Mouse (Mus musculus) MEL (cell line): Measurements from ENCODE around the gene Igfn1. TPM values are rescaled to one million over a fixed set of nuclear protein-coding genes. Genes with fewer than 3 reads are reported as not detected.

Experiments
- DNase-seq: peaks from one replicate; pipeline ENCODE4 v3.0.0; 2011; ENCODE audit warnings: low read depth, low spot score
- H3K27ac ChIP-seq: 2 replicates; pipeline ENCODE4 v1.5.1; 2012; ENCODE audit warnings: low read depth, mild to moderate bottlenecking, control low read depth, low read length, moderate library complexity; ENCODE audit not compliant: control insufficient read depth
- H3K27me3 ChIP-seq, 2 experiments: fragments of 150-350 bp in 1 of 2; sonication (generic) in 1 of 2; 2 replicates each; pipeline ENCODE4 v1.6.1; 2012; ENCODE audit warnings: low read length in 2 of 2, mild to moderate bottlenecking in 2 of 2, improper control_type of control experiment in 1 of 2, moderate library complexity in 1 of 2; ENCODE audit not compliant: insufficient read depth in 2 of 2, control insufficient read depth in 1 of 2
- H3K36me3 ChIP-seq, 2 experiments: 2 replicates each; pipeline ENCODE4 v1.6.1; 2012 to 2014; ENCODE audit warnings: low read length in 2 of 2, improper control_type of control experiment in 1 of 2, inconsistent platforms in 1 of 2, mild to moderate bottlenecking in 1 of 2; ENCODE audit not compliant: insufficient read depth in 2 of 2, control insufficient read depth in 1 of 2
- H3K4me1 ChIP-seq, 2 experiments: fragments of 150-350 bp in 1 of 2; sonication (generic) in 1 of 2; 2 replicates each; pipeline ENCODE4 v1.6.1; 2012; ENCODE audit warnings: low read length in 2 of 2, improper control_type of control experiment in 1 of 2, mild to moderate bottlenecking in 1 of 2; ENCODE audit not compliant: insufficient read depth in 2 of 2, control insufficient read depth in 1 of 2
- H3K4me3 ChIP-seq, 2 experiments: fragments of 150-350 bp in 1 of 2; sonication (generic) in 1 of 2; 2 replicates each; pipeline ENCODE4 v1.5.1; 2012; ENCODE audit warnings: low read depth in 2 of 2, low read length in 2 of 2, mild to moderate bottlenecking in 2 of 2, moderate library complexity in 2 of 2, control low read depth in 1 of 2, improper control_type of control experiment in 1 of 2; ENCODE audit not compliant: control insufficient read depth in 1 of 2, insufficient read depth in 1 of 2
- H3K79me2 ChIP-seq: 2 replicates; pipeline ENCODE4 v1.6.1; 2012; ENCODE audit warnings: mild to moderate bottlenecking, low read length, moderate library complexity; ENCODE audit not compliant: control insufficient read depth, poor library complexity, insufficient read depth
- H3K9ac ChIP-seq: 2 replicates; pipeline ENCODE4 v1.6.1; 2012; ENCODE audit warnings: low read depth, mild to moderate bottlenecking, control low read depth, low read length, moderate library complexity; ENCODE audit not compliant: control insufficient read depth, poor library complexity, severe bottlenecking
- H3K9me3 ChIP-seq: fragments of 150-350 bp; sonication (generic); replicated peaks from 2 replicates; pipeline ENCODE4 v1.6.1; 2012; ENCODE audit warnings: mild to moderate bottlenecking, low read length, improper control_type of control experiment, moderate library complexity; ENCODE audit not compliant: insufficient read depth
- CHD2 ChIP-seq: IDR thresholded peaks from 2 replicates; pipeline ENCODE4 v1.6.1; 2011; ENCODE audit warnings: low read length, improper control_type of control experiment
- CTCF ChIP-seq, 3 experiments: IDR thresholded peaks in 2 of 3; conservative IDR thresholded peaks in 1 of 3; 2 replicates each; pipeline ENCODE4 v1.5.1; 2011 to 2012; ENCODE audit warnings: low read length in 3 of 3, low read depth in 2 of 3, mild to moderate bottlenecking in 2 of 3, improper control_type of control experiment in 1 of 3, inconsistent platforms in 1 of 3, mixed read lengths in 1 of 3, moderate library complexity in 1 of 3; ENCODE audit not compliant: control insufficient read depth in 1 of 3, insufficient read depth in 1 of 3, poor library complexity in 1 of 3, severe bottlenecking in 1 of 3
- EP300 ChIP-seq, 2 experiments: IDR thresholded peaks; 2 replicates each; pipeline ENCODE4 v1.6.1; 2011; ENCODE audit warnings: improper control_type of control experiment in 2 of 2, low read length in 2 of 2, low read depth in 1 of 2, mild to moderate bottlenecking in 1 of 2
- ETS1 ChIP-seq: IDR thresholded peaks from 2 replicates; pipeline ENCODE4 v1.6.1; 2012; ENCODE audit warnings: low read depth, mild to moderate bottlenecking, inconsistent platforms, low read length, improper control_type of control experiment, moderate library complexity
- GABPA ChIP-seq: IDR thresholded peaks from 2 replicates; pipeline ENCODE4 v1.6.1; 2012; ENCODE audit warnings: low read depth, mild to moderate bottlenecking, inconsistent platforms, low read length, improper control_type of control experiment, moderate library complexity
- GATA1 ChIP-seq: IDR thresholded peaks from 2 replicates; pipeline ENCODE4 v1.6.1; 2011; ENCODE audit warnings: low read depth, low read length, improper control_type of control experiment
- HCFC1 ChIP-seq: IDR thresholded peaks from 2 replicates; pipeline ENCODE4 v1.6.1; 2012; ENCODE audit warnings: low read depth, mild to moderate bottlenecking, inconsistent platforms, low read length, improper control_type of control experiment, moderate library complexity
- JUND ChIP-seq: IDR thresholded peaks from 2 replicates; pipeline ENCODE4 v1.6.1; 2011; ENCODE audit warnings: low read depth, mild to moderate bottlenecking, improper control_type of control experiment, low read length
- MAFK ChIP-seq: IDR thresholded peaks from 2 replicates; pipeline ENCODE4 v1.6.1; 2011; ENCODE audit warnings: low read depth, mild to moderate bottlenecking, low read length, improper control_type of control experiment, borderline replicate concordance
- MAX ChIP-seq: IDR thresholded peaks from 2 replicates; pipeline ENCODE4 v1.6.1; 2011; ENCODE audit warnings: low read length, improper control_type of control experiment
- MYB ChIP-seq: IDR thresholded peaks from 2 replicates; pipeline ENCODE4 v1.6.1; 2011; ENCODE audit warnings: mild to moderate bottlenecking, low read depth, low read length, improper control_type of control experiment
- MYC ChIP-seq: IDR thresholded peaks from 2 replicates; pipeline ENCODE4 v1.6.1; 2011; ENCODE audit warnings: low read depth, mild to moderate bottlenecking, low read length, improper control_type of control experiment, moderate library complexity
- NELFE ChIP-seq: IDR thresholded peaks from 2 replicates; pipeline ENCODE4 v1.6.1; 2011; ENCODE audit warnings: low read depth, low read length, improper control_type of control experiment
- NRF1 ChIP-seq: IDR thresholded peaks from 2 replicates; pipeline ENCODE4 v1.6.1; 2014; ENCODE audit warnings: low read depth, mild to moderate bottlenecking, inconsistent platforms, low read length, improper control_type of control experiment, moderate library complexity; ENCODE audit not compliant: poor library complexity, insufficient read depth, severe bottlenecking
- POLR2A ChIP-seq, 2 experiments: IDR thresholded peaks; 2 replicates each; pipeline ENCODE4 v1.6.1; 2011 to 2012; ENCODE audit warnings: low read length in 2 of 2, mild to moderate bottlenecking in 2 of 2, control low read depth in 1 of 2, improper control_type of control experiment in 1 of 2, low read depth in 1 of 2, moderate library complexity in 1 of 2; ENCODE audit not compliant: control insufficient read depth in 1 of 2, insufficient read depth in 1 of 2, poor library complexity in 1 of 2
- POLR2AphosphoS5 ChIP-seq: IDR thresholded peaks from 2 replicates; pipeline ENCODE4 v1.6.1; 2012; ENCODE audit warnings: low read depth, borderline replicate concordance, mild to moderate bottlenecking, inconsistent platforms, low read length, moderate library complexity, mixed read lengths
- RAD21 ChIP-seq: IDR thresholded peaks from 2 replicates; pipeline ENCODE4 v1.6.1; 2011; ENCODE audit warnings: mild to moderate bottlenecking, low read depth, low read length, improper control_type of control experiment
- SIN3A ChIP-seq: IDR thresholded peaks from 2 replicates; pipeline ENCODE4 v1.6.1; 2012; ENCODE audit warnings: low read length, improper control_type of control experiment, inconsistent platforms
- TAL1 ChIP-seq: IDR thresholded peaks from 2 replicates; pipeline ENCODE4 v1.6.1; 2012; ENCODE audit warnings: mild to moderate bottlenecking, inconsistent platforms, low read length, moderate library complexity, mixed read lengths
- TCF12 ChIP-seq: IDR thresholded peaks from 2 replicates; pipeline ENCODE4 v1.6.1; 2014; ENCODE audit warnings: low read depth, mild to moderate bottlenecking, inconsistent platforms, low read length, improper control_type of control experiment, moderate library complexity
- UBTF ChIP-seq: IDR thresholded peaks from 2 replicates; pipeline ENCODE4 v1.6.1; 2012; ENCODE audit warnings: low read depth, mild to moderate bottlenecking, inconsistent platforms, low read length, improper control_type of control experiment, moderate library complexity, borderline replicate concordance; ENCODE audit not compliant: insufficient read depth
- ZC3H11A ChIP-seq: IDR thresholded peaks from 2 replicates; pipeline ENCODE4 v1.6.1; 2012; ENCODE audit warnings: low read depth, mild to moderate bottlenecking, inconsistent platforms, low read length, improper control_type of control experiment
- ZKSCAN1 ChIP-seq: IDR thresholded peaks from 2 replicates; pipeline ENCODE4 v1.6.1; 2012; ENCODE audit warnings: low read depth, mild to moderate bottlenecking, inconsistent platforms, low read length, improper control_type of control experiment, moderate library complexity
- polyA plus RNA-seq, 2 experiments: library from polyadenylated mRNA; stranded (reverse) in 1 of 2; unstranded in 1 of 2; fragments of >175 nt in 1 of 2; fragments of >200 nt in 1 of 2; gene quantifications; 2 replicates each; pipeline versions ENCODE4 v1.2.1 to v1.2.4; 2012; ENCODE audit warnings: low replicate concordance in 2 of 2, low read depth in 1 of 2; ENCODE audit not compliant: insufficient read length in 2 of 2, insufficient read depth in 1 of 2, missing spikeins in 1 of 2
- total RNA-seq: library from RNA; depleted of rRNA; stranded (reverse); fragments of 300-350 nt; gene quantifications from 2 replicates; pipeline ENCODE4 v1.2.3, GENCODE M21; 2012

Igfn1 gene
- total and polyA plus RNA-seq, 3 experiments = 0.14 to 0.15 TPM; not detected in 1

DNA sequence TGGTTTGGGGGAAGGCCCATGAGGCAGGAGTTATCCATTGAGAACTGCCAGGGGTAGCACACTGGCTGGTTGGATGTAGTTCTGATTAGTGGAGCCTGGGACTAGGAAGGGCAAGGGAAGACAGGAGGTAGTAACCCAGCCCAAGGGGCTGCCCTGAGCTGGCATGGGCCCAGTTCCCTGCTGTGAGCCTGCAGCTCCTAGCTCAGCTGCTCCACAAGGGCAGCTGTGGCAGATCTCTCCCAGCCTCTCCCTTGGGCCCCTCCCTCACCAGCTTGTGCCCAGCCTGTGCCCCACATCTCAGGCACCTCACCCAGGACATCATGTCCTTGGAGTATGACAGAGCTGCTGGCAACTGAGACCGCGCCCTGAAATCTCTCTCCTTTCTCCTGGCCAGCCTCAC is 62.4 kb downstream of the Igfn1 start:
- DNase-seq = no peak
- no peaks in the 10 kb centered on the region for H3K79me2 ChIP-seq
- no peak overlapping the region for H3K27ac ChIP-seq
- no peaks in the 10 kb centered on the region for H3K9me3 ChIP-seq
- H3K9ac ChIP-seq = no peak overlapping the region
- no peaks in the 10 kb centered on the region; a peak in 1 of 4 replicates for H3K27me3 ChIP-seq
- H3K4me1 ChIP-seq = peaks cover 0 to 32% of the 10 kb centered on the region in 2 experiments; a peak in 2 of 4 replicates
- H3K36me3 ChIP-seq = peaks cover 0 to 13% of the 10 kb centered on the region in 2 experiments; a peak in 2 of 4 replicates
- H3K4me3 ChIP-seq = no peak overlapping the region
- TF ChIP-seq UBTF (no peak), EP300 (IDR thresholded peaks at IDR 0.05; ENCODE audit: low read depth in 1 of 2, low read length in 2 of 2) (no peak)

DNA sequence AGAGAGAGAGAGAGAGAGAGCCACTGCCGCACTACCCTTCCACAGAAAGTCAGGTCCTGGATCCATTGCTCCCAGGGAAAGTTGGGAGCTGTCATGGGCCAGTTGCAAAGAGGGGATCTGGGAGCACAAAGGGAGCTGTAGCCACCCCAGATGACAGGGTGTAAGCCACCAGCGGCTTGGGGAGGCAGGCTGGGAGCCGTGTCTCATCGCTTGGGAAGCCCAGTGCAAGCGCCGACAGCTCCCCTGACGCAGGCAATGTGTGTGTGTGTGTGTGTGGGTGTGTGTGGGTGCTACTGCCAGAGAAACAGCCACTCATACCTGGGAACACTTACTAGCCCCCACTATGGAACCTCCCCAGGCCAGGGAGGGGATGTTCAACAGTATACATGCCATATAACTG is 64.0 kb downstream of the Igfn1 start:
- H3K79me2 ChIP-seq = no peaks in the 10 kb centered on the region
- no peaks in the 10 kb centered on the region; a peak in 1 of 4 replicates for H3K27me3 ChIP-seq
- DNase-seq = peak; percentile 36
- H3K9ac ChIP-seq = no peak overlapping the region
- H3K4me1 ChIP-seq = peaks cover 0 to 32% of the 10 kb centered on the region in 2 experiments; a peak in 2 of 4 replicates
- H3K36me3 ChIP-seq = peaks cover 0 to 13% of the 10 kb centered on the region in 2 experiments; a peak in 2 of 4 replicates
- H3K27ac ChIP-seq = no peak overlapping the region
- TF ChIP-seq HCFC1 (no peak), MYC (no peak), RAD21 (no peak), POLR2A (IDR thresholded peaks at IDR 0.05; ENCODE audit: control insufficient read depth in 1 of 2, insufficient read depth in 1 of 2, low read depth in 1 of 2, low read length in 2 of 2, poor library complexity in 1 of 2) (no peak), EP300 (IDR thresholded peaks at IDR 0.05; ENCODE audit: low read depth in 1 of 2, low read length in 2 of 2) (no peak), TAL1 (no peak), GATA1 (no peak), NRF1 (no peak)
- no peaks in the 10 kb centered on the region for H3K9me3 ChIP-seq
- H3K4me3 ChIP-seq = no peak overlapping the region

DNA sequence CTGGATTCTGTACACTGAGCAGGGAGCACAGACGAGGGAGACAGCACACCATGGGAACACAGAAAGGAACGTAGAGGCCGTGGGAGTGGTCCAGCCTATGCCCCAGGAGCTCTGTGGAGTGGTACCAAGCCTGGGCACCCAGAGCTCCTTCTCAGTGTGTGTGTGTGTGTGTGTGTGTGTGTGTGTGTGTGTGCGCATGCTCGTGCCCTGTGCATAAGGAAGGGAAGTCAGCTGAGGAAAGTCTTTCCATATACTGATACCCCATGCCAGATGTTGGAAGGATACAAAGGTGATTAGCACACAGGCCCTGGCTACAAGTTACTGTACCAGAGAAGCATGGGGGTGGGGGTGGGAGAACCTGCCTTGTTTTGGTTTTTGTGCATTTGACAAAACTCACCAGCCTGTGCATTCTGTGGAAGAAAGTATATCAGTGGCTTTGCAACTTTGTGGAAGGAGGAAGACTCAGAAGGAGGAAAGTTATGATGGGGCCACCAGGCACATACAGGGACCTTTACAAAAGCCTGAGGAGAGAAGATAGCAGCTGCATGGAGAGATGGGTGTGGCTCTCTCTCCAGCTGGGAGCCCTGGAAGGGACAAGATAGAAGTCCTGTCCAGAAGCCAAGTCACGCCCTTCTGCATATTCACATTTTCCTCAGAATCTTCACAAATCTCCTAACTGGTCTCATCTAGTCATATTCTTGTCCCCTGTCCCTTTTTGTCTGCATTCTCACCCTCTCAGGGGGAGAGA is 64.7 kb downstream of the Igfn1 start:
- DNase-seq = peak; percentile 88
- TF ChIP-seq CTCF (IDR thresholded peaks at IDR 0.05 in 2 of 3, conservative IDR thresholded peaks at IDR 0.05 in 1 of 3; ENCODE audit: control insufficient read depth in 1 of 3, insufficient read depth in 1 of 3, low read depth in 2 of 3, low read length in 3 of 3, poor library complexity in 1 of 3, severe bottlenecking in 1 of 3) = no peak
- TF ChIP-seq POLR2A (IDR thresholded peaks at IDR 0.05; ENCODE audit: control insufficient read depth in 1 of 2, insufficient read depth in 1 of 2, low read depth in 1 of 2, low read length in 2 of 2, poor library complexity in 1 of 2) = no peak
- no peak; the same call in 1 of the 2 replicates for TF ChIP-seq SIN3A
- TF ChIP-seq ZC3H11A = no peak
- peak; percentile 94 to 96 for TF ChIP-seq EP300 (IDR thresholded peaks at IDR 0.05; ENCODE audit: low read depth in 1 of 2, low read length in 2 of 2)
- no peak for TF ChIP-seq ZKSCAN1
- no peak for TF ChIP-seq MAFK
- peak; percentile 93 for TF ChIP-seq GATA1
- no peak for TF ChIP-seq GABPA
- TF ChIP-seq NELFE = no peak
- 0 out of 2 replicates have a peak, but pooled peaks have one; percentile 52 for TF ChIP-seq MYC
- TF ChIP-seq ETS1 = peak; percentile 93
- peak; percentile 95 for TF ChIP-seq TCF12
- TF ChIP-seq MYB = no peak
- TF ChIP-seq POLR2AphosphoS5 = no peak
- peak; percentile 59; the same call in 1 of the 2 replicates for TF ChIP-seq NRF1
- TF ChIP-seq CHD2 = no peak
- TF ChIP-seq RAD21 = no peak
- peak; percentile 42; the same call in 1 of the 2 replicates for TF ChIP-seq JUND
- TF ChIP-seq MAX = peak; percentile 20; the same call in 1 of the 2 replicates

More for the DNA sequence above, 64.7 kb downstream of the Igfn1 start:
- peaks cover 0 to 2% of the 10 kb centered on the region in 2 experiments; a peak in 3 of 4 replicates for H3K27me3 ChIP-seq
- H3K27ac ChIP-seq = peak overlapping the region; percentile 49
- H3K4me1 ChIP-seq = peaks cover 0 to 32% of the 10 kb centered on the region in 2 experiments; a peak in 2 of 4 replicates
- peaks cover 0 to 13% of the 10 kb centered on the region in 2 experiments; a peak in 2 of 4 replicates for H3K36me3 ChIP-seq
- no peak overlapping the region for H3K9ac ChIP-seq
- no peaks in the 10 kb centered on the region for H3K9me3 ChIP-seq
- no peak overlapping the region for H3K4me3 ChIP-seq
- H3K79me2 ChIP-seq = no peaks in the 10 kb centered on the region
